Mouse (Mus musculus) c-Kit-positive CD71-positive TER-119-positive erythroid progenitor cells, embryonic 14.5 days (primary cell): ENCODE results near the gene Tdrd1.

Source experiments
- DNase-seq: peaks from one replicate; pipeline ENCODE4 v3.0.0-alpha.2; 2013; ENCODE audit warnings: low spot score

Gene Tdrd1

GRCm38 (mm10) chr19:56828305-56828704 lies 2.3 kb downstream of the Tdrd1 start:
- DNase-seq: no peak

- no peak for DNase-seq
Observed at GRCm38 (mm10) chr19:56829267-56829666, 3.3 kb downstream of the Tdrd1 start.

- DNase-seq: no peak
Observed at GRCm38 (mm10) chr19:56830163-56830562, 4.2 kb downstream of the Tdrd1 start.

GRCm38 (mm10) chr19:56835340-56835739 lies 9.3 kb downstream of the Tdrd1 start:
- no peak for DNase-seq

GRCm38 (mm10) chr19:56838942-56839706 lies 13.1 kb downstream of the Tdrd1 start:
- no peak for DNase-seq

GRCm38 (mm10) chr19:56842974-56843373 lies 17.0 kb downstream of the Tdrd1 start:
- DNase-seq: no peak

- peak; percentile 8 for DNase-seq
Observed at GRCm38 (mm10) chr19:56852590-56852989, 26.6 kb downstream of the Tdrd1 start.

GRCm38 (mm10) chr19:56856455-56856854 lies 30.4 kb downstream of the Tdrd1 start:
- DNase-seq: no peak

- DNase-seq: no peak
Observed at GRCm38 (mm10) chr19:56867701-56868100, 41.7 kb downstream of the Tdrd1 start.

GRCm38 (mm10) chr19:56873816-56874600 lies 48.0 kb downstream of the Tdrd1 start, which contains the start of gene Vwa2:
TSS of gene Vwa2 (plus strand) at chr19:56874249.
- no peak for DNase-seq

GRCm38 (mm10) chr19:56874601-56875315 lies 48.7 kb downstream of the Tdrd1 start:
- no peak for DNase-seq

GRCm38 (mm10) chr19:56877364-56877763 lies 51.4 kb downstream of the Tdrd1 start:
- no peak for DNase-seq

GRCm38 (mm10) chr19:56887879-56888278 lies 61.9 kb downstream of the Tdrd1 start:
- DNase-seq: no peak

- DNase-seq: no peak
Observed at GRCm38 (mm10) chr19:56888654-56889053, 62.6 kb downstream of the Tdrd1 start.

GRCm38 (mm10) chr19:56891438-56891837 lies 65.4 kb downstream of the Tdrd1 start:
- DNase-seq: no peak

GRCm38 (mm10) chr19:56892586-56892985 lies 66.6 kb downstream of the Tdrd1 start:
- DNase-seq: no peak

- no peak for DNase-seq
Observed at GRCm38 (mm10) chr19:56893326-56893725, 67.3 kb downstream of the Tdrd1 start.

- DNase-seq: no peak
Observed at GRCm38 (mm10) chr19:56897654-56898053, 71.6 kb downstream of the Tdrd1 start.

GRCm38 (mm10) chr19:56904095-56904494 lies 78.1 kb downstream of the Tdrd1 start:
- no peak for DNase-seq

- no peak for DNase-seq
Observed at GRCm38 (mm10) chr19:56905395-56905794, 79.4 kb downstream of the Tdrd1 start.

- no peak for DNase-seq
Observed at GRCm38 (mm10) chr19:56907850-56908249, 81.8 kb downstream of the Tdrd1 start.

GRCm38 (mm10) chr19:56908472-56909270 lies 82.7 kb downstream of the Tdrd1 start:
- DNase-seq: peak; percentile 8
